Mouse (Mus musculus): ENCODE measurements around the gene Tff2. TPM values are rescaled to one million over a fixed set of nuclear protein-coding genes. Genes with fewer than 3 reads are reported as not detected.

Gene Tff2
- polyA plus RNA-seq, 2 experiments = not detected

GRCm38 (mm10) chr17:31131269-31131821, 12.7 kb downstream of the Tff2 start:
- 64% methylated on average over 10 of the region's 10 CpGs for WGBS (ENCODE audit: insufficient replicate concordance)
- TF ChIP-seq EP300 (IDR thresholded peaks at IDR 0.05; ENCODE audit: low read depth) (no peak), CTCF (IDR thresholded peaks at IDR 0.05; ENCODE audit: low read depth) (no peak)

DNA sequence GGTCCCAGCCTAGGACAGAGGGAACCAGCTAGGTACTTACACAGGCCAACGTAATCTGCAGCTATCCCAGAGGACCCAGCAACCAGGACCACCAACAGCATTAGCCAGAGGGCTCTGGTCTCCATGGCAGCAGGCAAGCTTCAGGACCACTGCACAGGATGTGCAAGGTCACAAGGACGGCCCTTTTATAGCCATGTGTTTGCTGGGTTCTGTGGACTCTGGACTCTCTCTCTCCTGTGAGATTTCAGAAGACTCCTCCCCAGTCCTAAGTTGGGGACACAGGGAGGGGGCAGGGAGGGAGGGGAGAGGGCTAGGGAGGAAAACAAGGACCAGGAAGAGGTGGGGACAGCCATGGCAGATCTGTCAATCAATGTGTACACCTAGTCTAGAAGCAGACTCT, 14.6 kb downstream of the Tff2 start, which contains the start of gene Tff3:
Gene Tff3, minus strand, starts transcription at position 195 of the 400 bp plus-strand sequence.
- Histone ChIP-seq H3K9me3 (ENCODE audit: control insufficient read depth, low read length) (no peaks in the 10 kb centered on the region), H3K4me1 (replicated peaks; ENCODE audit: control insufficient read depth in 2 of 2, insufficient read depth in 2 of 2, low read length in 1 of 2) (peaks cover 0 to under 1% of the 10 kb centered on the region in 2 experiments; a peak in 1 of 4 replicates), H3K27me3 (ENCODE audit: control insufficient read depth, insufficient read depth, low read length) (no peaks in the 10 kb centered on the region), H3K9ac (replicated peaks) (no peak within 1 kb of the TSS), H3K27ac (no peak within 1 kb of the TSS), H3K4me2 (ENCODE audit: low read depth) (no peak within 1 kb of the TSS), H3K4me3 (ENCODE audit: insufficient read depth in 1 of 2, low read depth in 2 of 2, low read length in 2 of 2) (no peak within 1 kb of the TSS), H3K36me3 (replicated peaks; ENCODE audit: control insufficient read depth, insufficient read depth, low read depth) (no peaks in the 10 kb centered on the region)
- ATAC-seq (ENCODE audit: insufficient read depth) (no peak), DNase-seq (ENCODE audit: low read depth in 3 of 3, low spot score in 3 of 3) (no peak)
- TF ChIP-seq CTCF (IDR thresholded peaks at IDR 0.05; ENCODE audit: low read depth) = no peak
- no peak for TF ChIP-seq EP300 (IDR thresholded peaks at IDR 0.05; ENCODE audit: low read depth)
- 20% methylated on average over 2 of the region's 2 CpGs for WGBS (ENCODE audit: insufficient replicate concordance)

More at GRCm38 (mm10) chr17:31131269-31131821, 12.7 kb downstream of the Tff2 start:
- H3K27ac ChIP-seq = no peak overlapping the region
- ATAC-seq (ENCODE audit: insufficient read depth) = no peak
- no peaks in the 10 kb centered on the region for H3K27me3 ChIP-seq (ENCODE audit: control insufficient read depth, insufficient read depth, low read length)
- no peak overlapping the region for H3K9ac ChIP-seq (replicated peaks)
- peaks cover 0 to 4% of the 10 kb centered on the region in 2 experiments; a peak in 1 of 4 replicates for H3K4me1 ChIP-seq (replicated peaks; ENCODE audit: control insufficient read depth in 2 of 2, insufficient read depth in 2 of 2, low read length in 1 of 2)
- DNase-seq (ENCODE audit: low read depth in 3 of 3, low spot score in 3 of 3) = no peak
- H3K4me3 ChIP-seq (ENCODE audit: insufficient read depth in 1 of 2, low read depth in 2 of 2, low read length in 2 of 2) = no peak overlapping the region
- no peak overlapping the region for H3K4me2 ChIP-seq (ENCODE audit: low read depth)
- H3K36me3 ChIP-seq (replicated peaks; ENCODE audit: control insufficient read depth, insufficient read depth, low read depth) = no peaks in the 10 kb centered on the region
- no peaks in the 10 kb centered on the region for H3K9me3 ChIP-seq (ENCODE audit: control insufficient read depth, low read length)

GRCm38 (mm10) chr17:31128708-31129318, 15.3 kb downstream of the Tff2 start:
- Histone ChIP-seq H3K4me1 (replicated peaks; ENCODE audit: control insufficient read depth in 2 of 2, insufficient read depth in 2 of 2, low read length in 1 of 2) (no peaks in the 10 kb centered on the region; a peak in 1 of 4 replicates), H3K4me3 (ENCODE audit: insufficient read depth in 1 of 2, low read depth in 2 of 2, low read length in 2 of 2) (no peak overlapping the region), H3K4me2 (ENCODE audit: low read depth) (no peak overlapping the region), H3K27ac (no peak overlapping the region), H3K36me3 (replicated peaks; ENCODE audit: control insufficient read depth, insufficient read depth, low read depth) (no peaks in the 10 kb centered on the region), H3K9me3 (ENCODE audit: control insufficient read depth, low read length) (no peaks in the 10 kb centered on the region), H3K9ac (replicated peaks) (no peak overlapping the region), H3K27me3 (ENCODE audit: control insufficient read depth, insufficient read depth, low read length) (no peaks in the 10 kb centered on the region)
- TF ChIP-seq CTCF (IDR thresholded peaks at IDR 0.05; ENCODE audit: low read depth) (no peak), EP300 (IDR thresholded peaks at IDR 0.05; ENCODE audit: low read depth) (no peak)
- DNase-seq (ENCODE audit: low read depth in 3 of 3, low spot score in 3 of 3) (no peak), ATAC-seq (ENCODE audit: insufficient read depth) (no peak)
- WGBS (ENCODE audit: insufficient replicate concordance) = 55% methylated on average over 9 of the region's 9 CpGs

GRCm38 (mm10) chr17:31125548-31126266, 18.4 kb downstream of the Tff2 start:
- H3K4me1 ChIP-seq (replicated peaks; ENCODE audit: control insufficient read depth in 2 of 2, insufficient read depth in 2 of 2, low read length in 1 of 2) = peaks cover 0 to 4% of the 10 kb centered on the region in 2 experiments; a peak in 3 of 4 replicates
- no peaks in the 10 kb centered on the region for H3K36me3 ChIP-seq (replicated peaks; ENCODE audit: control insufficient read depth, insufficient read depth, low read depth)
- no peaks in the 10 kb centered on the region for H3K9me3 ChIP-seq (ENCODE audit: control insufficient read depth, low read length)
- H3K27ac ChIP-seq = no peak overlapping the region
- ATAC-seq (ENCODE audit: insufficient read depth) (no peak), DNase-seq (ENCODE audit: low read depth in 3 of 3, low spot score in 3 of 3) (no peak)
- H3K4me2 ChIP-seq (ENCODE audit: low read depth) = no peak overlapping the region
- H3K4me3 ChIP-seq (ENCODE audit: insufficient read depth in 1 of 2, low read depth in 2 of 2, low read length in 2 of 2) = no peak overlapping the region
- no peak for TF ChIP-seq EP300 (IDR thresholded peaks at IDR 0.05; ENCODE audit: low read depth)
- no peak for TF ChIP-seq CTCF (IDR thresholded peaks at IDR 0.05; ENCODE audit: low read depth)
- H3K27me3 ChIP-seq (ENCODE audit: control insufficient read depth, insufficient read depth, low read length) = no peaks in the 10 kb centered on the region
- WGBS (ENCODE audit: insufficient replicate concordance) = 42% methylated on average over 9 of the region's 9 CpGs
- H3K9ac ChIP-seq (replicated peaks) = no peak overlapping the region

DNA sequence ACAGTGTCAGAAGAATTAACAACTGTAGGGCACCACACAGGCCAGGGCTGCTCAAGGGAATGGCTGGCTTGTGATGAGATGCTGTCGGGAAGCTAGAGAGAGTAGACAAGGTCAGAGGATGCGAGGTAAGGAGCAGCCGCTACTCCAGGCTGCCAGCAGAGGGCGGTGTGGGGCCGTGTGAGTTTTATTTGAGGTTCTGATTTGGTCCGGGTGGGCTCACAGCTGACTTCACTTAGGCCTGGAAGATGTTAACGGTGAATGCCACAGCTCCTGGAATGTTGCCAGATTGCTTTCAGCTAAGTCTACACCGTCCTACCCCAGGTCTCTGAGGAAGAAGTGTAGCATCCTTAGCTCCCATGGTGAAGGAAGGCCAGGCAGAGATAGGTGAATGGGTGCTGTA, 22.1 kb downstream of the Tff2 start:
- TF ChIP-seq CTCF (IDR thresholded peaks at IDR 0.05; ENCODE audit: low read depth) (peak; percentile 97), EP300 (IDR thresholded peaks at IDR 0.05; ENCODE audit: low read depth) (no peak)
- peaks cover 0 to 4% of the 10 kb centered on the region in 2 experiments; a peak in 3 of 4 replicates for H3K4me1 ChIP-seq (replicated peaks; ENCODE audit: control insufficient read depth in 2 of 2, insufficient read depth in 2 of 2, low read length in 1 of 2)
- peak in 2 of 3 experiments; percentile 29 for DNase-seq (ENCODE audit: low read depth in 3 of 3, low spot score in 3 of 3)
- ATAC-seq (ENCODE audit: insufficient read depth) = no peak
- no peak overlapping the region for H3K4me2 ChIP-seq (ENCODE audit: low read depth)
- H3K36me3 ChIP-seq (replicated peaks; ENCODE audit: control insufficient read depth, insufficient read depth, low read depth) = no peaks in the 10 kb centered on the region
- H3K9ac ChIP-seq (replicated peaks) = no peak overlapping the region
- H3K4me3 ChIP-seq (ENCODE audit: insufficient read depth in 1 of 2, low read depth in 2 of 2, low read length in 2 of 2) = no peak overlapping the region
- H3K27ac ChIP-seq = no peak overlapping the region
- H3K9me3 ChIP-seq (ENCODE audit: control insufficient read depth, low read length) = no peaks in the 10 kb centered on the region
- WGBS (ENCODE audit: insufficient replicate concordance) = 9% methylated on average over 8 of the region's 8 CpGs
- no peaks in the 10 kb centered on the region for H3K27me3 ChIP-seq (ENCODE audit: control insufficient read depth, insufficient read depth, low read length)
